Mouse (Mus musculus) urinary bladder, adult 18-20 months (tissue): ENCODE results near the gene Ipcef1.
"Not testable (repeated sequence)": the region's sequence is repeated elsewhere in the genome, so short reads cannot be mapped to it uniquely, and the experiment has no call there.

Experiments used
- DNase-seq, 2 experiments: peaks; one replicate each; pipeline ENCODE4 v3.0.0; 2022; ENCODE audit warnings: low spot score in 2 of 2, mixed read lengths in 2 of 2

Gene Ipcef1

GRCm38 (mm10) chr10:6889640-6890245, 162.5 kb downstream of the Ipcef1 start:
- no peak for DNase-seq

GRCm38 (mm10) chr10:6885460-6885859, 166.8 kb downstream of the Ipcef1 start:
- no peak for DNase-seq

GRCm38 (mm10) chr10:6882041-6882440, 170.2 kb downstream of the Ipcef1 start:
- DNase-seq: not testable (repeated sequence)

GRCm38 (mm10) chr10:6878276-6878881, 173.9 kb downstream of the Ipcef1 start:
- no peak for DNase-seq

- no peak for DNase-seq
These were observed 178.4 kb downstream of the Ipcef1 start for GRCm38 (mm10) chr10:6873917-6874316.

GRCm38 (mm10) chr10:6871418-6872072, 180.7 kb downstream of the Ipcef1 start:
- no peak for DNase-seq

- no peak for DNase-seq
These were observed 196.5 kb downstream of the Ipcef1 start for GRCm38 (mm10) chr10:6855812-6856211.

GRCm38 (mm10) chr10:6848834-6849233, 203.4 kb downstream of the Ipcef1 start:
- no peak for DNase-seq

- DNase-seq: no peak
These were observed 204.0 kb downstream of the Ipcef1 start for GRCm38 (mm10) chr10:6848162-6848754.

- DNase-seq: no peak
These were observed 206.0 kb downstream of the Ipcef1 start for GRCm38 (mm10) chr10:6846283-6846682.

GRCm38 (mm10) chr10:6842225-6842624, 210.1 kb downstream of the Ipcef1 start:
- no peak for DNase-seq
